Mouse (Mus musculus) 416B (cell line): ENCODE data around the gene Gm5148.

Experiments used
- DNase-seq: peaks from one replicate; pipeline ENCODE4 v3.0.0; 2011; ENCODE audit warnings: low read depth

Gm5148 gene

GRCm38 (mm10) chr3:37738171-37738950 is 14.1 kb upstream of the Gm5148 start:
- no peak for DNase-seq

GRCm38 (mm10) chr3:37737407-37737806 is 13.1 kb upstream of the Gm5148 start:
- no peak for DNase-seq

- DNase-seq: no peak
Measured at GRCm38 (mm10) chr3:37735166-37735565, 10.9 kb upstream of the Gm5148 start.

- DNase-seq: peak; percentile 87
Measured at GRCm38 (mm10) chr3:37729142-37729541, 4.9 kb upstream of the Gm5148 start.

GRCm38 (mm10) chr3:37728112-37729100 is 4.1 kb upstream of the Gm5148 start:
- peak; percentile 71 for DNase-seq

- no peak for DNase-seq
Measured at GRCm38 (mm10) chr3:37727392-37727791, 3.1 kb upstream of the Gm5148 start.

- DNase-seq: peak; percentile 19
Measured at GRCm38 (mm10) chr3:37726501-37727140, 2.3 kb upstream of the Gm5148 start.

GRCm38 (mm10) chr3:37724946-37725735 is 851 bp upstream of the Gm5148 start:
- DNase-seq: peak; percentile 68

GRCm38 (mm10) chr3:37723662-37724170 is 574 bp downstream of the Gm5148 start:
- DNase-seq: no peak

DNA sequence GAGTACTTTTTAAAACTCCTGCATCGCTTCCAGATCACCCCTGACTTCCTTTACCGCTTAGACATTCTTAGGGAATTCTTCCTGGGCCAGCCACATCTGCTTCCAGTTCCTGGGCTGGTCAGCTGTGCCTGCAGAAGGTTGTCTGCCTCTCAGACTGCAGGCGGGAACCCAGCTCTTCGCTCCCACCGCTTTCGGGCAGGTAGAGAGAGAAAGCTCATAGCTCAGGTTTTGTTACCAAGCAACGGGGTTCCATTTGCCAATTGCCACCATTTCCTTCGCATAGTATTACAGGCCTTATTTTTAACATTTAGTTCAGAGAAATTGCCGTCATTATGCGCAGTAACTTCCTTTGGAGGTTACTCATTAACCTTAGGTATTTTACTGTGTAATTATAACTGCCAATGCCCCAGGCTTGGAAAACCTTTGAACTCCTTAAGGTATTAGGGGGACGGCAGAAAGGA is 1.2 kb downstream of the Gm5148 start:
- DNase-seq: no peak

DNA sequence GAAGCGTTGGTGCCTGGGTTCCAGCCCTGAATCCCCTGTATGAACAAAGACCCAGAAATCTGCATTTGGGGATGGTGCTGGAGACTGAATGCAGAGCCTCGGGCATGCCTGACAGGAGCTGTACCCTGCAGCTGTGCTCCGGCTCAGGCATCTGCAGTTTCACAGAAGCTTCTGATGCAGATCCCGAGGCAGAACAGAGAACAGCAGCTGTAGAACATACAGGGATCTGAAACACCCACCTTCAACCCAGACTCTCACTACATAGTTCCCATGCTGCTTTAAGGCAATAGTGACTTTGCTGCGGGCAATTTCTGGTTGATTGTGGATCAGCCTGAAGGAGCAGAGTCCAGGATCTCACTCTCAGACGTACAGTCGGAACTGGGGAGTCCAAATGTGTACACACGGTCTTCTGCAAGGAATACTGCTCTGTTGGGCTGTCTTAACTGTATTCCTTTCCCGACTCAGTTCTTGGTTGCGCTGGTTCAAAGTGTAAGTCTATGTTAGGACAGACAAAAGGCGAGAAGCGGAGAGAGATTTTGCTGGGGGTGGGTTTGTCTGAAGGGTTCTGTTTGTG is 1.7 kb downstream of the Gm5148 start:
- DNase-seq: no peak

GRCm38 (mm10) chr3:37716992-37717391 is 7.3 kb downstream of the Gm5148 start:
- no peak for DNase-seq

DNA sequence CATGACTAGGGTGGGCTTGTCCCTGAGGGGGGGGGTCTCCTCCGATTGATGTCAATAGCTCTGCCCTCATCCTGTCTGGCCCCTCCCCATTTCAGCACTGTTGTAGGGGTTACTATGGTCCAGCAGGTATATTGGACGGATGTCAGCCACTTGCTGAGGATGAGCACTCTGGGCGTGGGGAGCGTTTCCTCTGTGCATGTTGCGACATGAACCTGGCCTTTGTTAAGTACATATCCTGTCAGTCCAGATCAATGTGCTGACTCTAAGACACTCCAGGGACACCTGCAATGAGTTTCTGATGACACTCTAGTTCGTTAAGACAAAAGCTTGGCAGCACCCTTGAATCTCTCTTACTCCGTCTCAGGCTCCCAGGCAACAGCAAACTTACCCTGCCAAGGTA is 8.6 kb downstream of the Gm5148 start:
- DNase-seq: no peak

DNA sequence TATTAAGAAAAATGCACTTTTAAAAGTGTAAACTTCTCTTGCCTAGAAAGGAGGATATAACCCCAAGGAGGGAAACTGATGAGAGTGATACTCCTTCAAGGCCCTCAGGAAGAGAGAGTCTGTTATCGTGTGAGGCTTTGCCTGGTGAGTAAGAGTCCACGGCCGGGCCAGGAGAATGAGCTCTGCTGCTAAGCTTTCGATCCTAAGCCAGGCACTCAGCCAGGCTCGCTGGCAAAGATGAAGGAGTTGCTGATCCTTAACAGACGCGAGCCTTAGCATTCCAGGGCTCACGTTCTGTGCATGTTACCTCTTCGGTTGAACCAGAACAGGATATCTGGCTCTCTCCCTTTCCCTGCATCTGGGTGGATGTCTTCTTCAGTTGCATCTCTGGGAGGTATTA is 11.8 kb downstream of the Gm5148 start:
- DNase-seq: no peak

GRCm38 (mm10) chr3:37711639-37712038 is 12.7 kb downstream of the Gm5148 start:
- DNase-seq: no peak

DNA sequence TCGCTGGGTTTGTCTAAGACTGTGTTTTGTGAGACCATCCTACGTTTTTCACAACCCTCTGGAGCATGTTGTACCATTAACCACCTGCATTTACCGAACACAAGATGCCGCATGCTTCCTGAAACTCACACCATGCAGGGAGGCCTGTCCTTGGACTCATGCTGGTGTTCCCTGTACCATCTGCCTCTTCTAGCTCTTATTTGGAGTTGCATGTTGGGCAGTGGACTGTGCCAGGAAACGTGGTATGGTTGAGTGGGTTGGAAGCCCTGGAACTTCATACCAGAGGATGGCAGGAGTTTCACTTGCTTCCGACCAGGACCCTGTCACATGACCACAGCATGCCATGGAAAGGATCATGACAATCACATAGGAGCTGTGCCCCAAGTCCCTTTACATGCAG is 16.5 kb downstream of the Gm5148 start:
- DNase-seq: no peak

DNA sequence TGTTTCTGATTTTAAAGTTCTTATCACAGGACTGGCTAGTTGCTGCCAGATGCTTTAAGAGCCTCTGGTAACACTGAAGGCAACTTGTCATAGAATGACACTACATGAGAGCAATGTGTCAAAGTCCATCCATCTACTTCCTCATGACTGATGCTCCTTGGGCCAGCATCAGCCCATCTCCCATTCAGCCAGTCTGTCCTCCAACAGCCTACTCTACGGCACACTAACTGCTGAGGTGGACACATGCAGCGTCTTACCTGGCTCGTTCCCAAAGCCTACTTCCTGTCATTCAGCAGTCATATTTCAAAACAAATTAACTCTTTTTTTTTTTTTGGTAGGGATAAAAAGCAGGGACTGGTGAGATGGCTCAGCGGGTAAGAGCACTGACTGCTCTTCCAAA is 17.9 kb downstream of the Gm5148 start:
- DNase-seq: no peak

GRCm38 (mm10) chr3:37705436-37705835 is 18.9 kb downstream of the Gm5148 start:
- DNase-seq: no peak

DNA sequence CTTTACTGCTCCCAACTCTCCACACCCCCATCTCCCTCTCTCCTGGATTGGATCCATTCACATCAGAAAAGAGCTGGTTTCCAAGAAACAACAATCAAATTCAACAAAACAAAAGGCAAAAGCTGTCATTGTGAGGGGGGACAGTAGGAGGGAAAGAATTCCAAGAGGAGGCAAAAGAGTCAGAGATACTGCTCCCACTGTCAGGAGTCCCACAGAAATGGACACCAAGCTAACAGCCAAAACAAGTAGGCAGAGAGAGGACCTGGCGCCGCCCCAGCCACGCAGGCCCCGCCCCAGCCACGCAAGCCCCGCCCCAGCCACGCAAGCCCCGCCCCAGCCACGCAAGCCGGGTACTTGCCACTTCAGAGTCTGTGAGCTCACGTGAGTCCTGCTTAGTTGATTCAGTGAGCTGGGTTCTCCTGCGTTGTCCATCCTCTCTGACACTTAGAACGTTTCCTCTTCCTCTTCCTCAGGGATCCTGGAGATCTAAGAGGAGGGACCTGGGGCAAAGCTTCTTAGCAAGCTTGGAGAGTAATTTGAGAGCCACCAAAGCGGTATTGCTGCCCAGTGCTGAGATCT is 19.5 kb downstream of the Gm5148 start:
- no peak for DNase-seq

- DNase-seq: no peak
Measured at GRCm38 (mm10) chr3:37703066-37703465, 21.2 kb downstream of the Gm5148 start.

DNA sequence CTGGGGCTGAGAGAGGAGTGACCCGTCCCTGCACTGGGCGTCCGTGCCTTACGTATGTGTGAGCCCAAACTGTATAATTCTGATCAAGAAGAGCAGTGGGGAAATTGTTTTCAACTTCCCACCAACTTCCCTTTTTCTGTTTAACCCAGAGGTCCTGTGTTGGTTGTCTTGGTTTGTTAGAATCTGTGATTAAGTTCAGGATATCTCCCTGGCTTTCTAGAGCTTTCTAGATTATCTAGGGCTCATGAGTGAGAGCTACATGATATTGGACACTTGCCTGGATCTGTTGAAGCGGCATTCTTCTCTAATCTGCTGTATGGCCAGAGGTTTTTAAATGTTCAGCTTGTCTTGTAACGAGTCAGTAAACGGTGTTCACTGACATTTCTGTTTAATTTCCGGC is 30.7 kb downstream of the Gm5148 start:
- DNase-seq: peak; percentile 6
